Mouse (Mus musculus) lung, adult 2 months (tissue): ENCODE results near the gene Hoxa7. TPM values are rescaled to one million over a fixed set of nuclear protein-coding genes. Genes with fewer than 3 reads are reported as not detected.

ENCODE experiments used
- DNase-seq: peaks from one replicate; pipeline ENCODE4 v3.0.0; 2022
- H3K4me1 ChIP-seq: fragments of 200-500 bp; 2 replicates; pipeline ENCODE4 v1.6.1; 2011; ENCODE audit warnings: low read length; ENCODE audit not compliant: control insufficient read depth, insufficient read depth
- H3K4me3 ChIP-seq: fragments of 200-500 bp; replicated peaks from 2 replicates; pipeline ENCODE3; 2011; ENCODE audit warnings: low read depth, mild to moderate bottlenecking, control low read depth, low read length; ENCODE audit errors: extremely low read depth
- CTCF ChIP-seq: fragments of 200-500 bp; IDR thresholded peaks from 2 replicates; pipeline ENCODE4 v1.5.1; 2011; ENCODE audit warnings: mild to moderate bottlenecking, low read length, control low read depth; ENCODE audit not compliant: insufficient read depth
- POLR2A ChIP-seq: fragments of 200-500 bp; IDR thresholded peaks from 2 replicates; pipeline ENCODE4 v1.6.1; 2011; ENCODE audit warnings: low read depth, mild to moderate bottlenecking, control low read depth, low read length, borderline replicate concordance; ENCODE audit errors: extremely low read depth
- WGBS: fragments of 180-500 bp; shearing (Covaris S2); methylation state at CpG from one replicate; pipeline ENCODE4 v1.1.7; 2018; 5-methylcytosine and 5-hydroxymethylcytosine counted together
- polyA plus RNA-seq: library from polyadenylated mRNA; depleted of rRNA; stranded (reverse); fragments of >200 nt; gene quantifications from 2 replicates; pipeline ENCODE4 v1.2.3, GENCODE M21; 2012

The Hoxa7 gene
- polyA plus RNA-seq, 1 experiment = 6.6 TPM

GRCm38 (mm10) chr6:52227470-52228222 lies 6.0 kb upstream of the Hoxa7 start:
- no peak for DNase-seq
- Histone ChIP-seq H3K4me1 (no peaks in the 10 kb centered on the region; the same call in 1 of the 2 replicates), H3K4me3 (no peak overlapping the region)
- WGBS = 12% methylated on average over 11 of the region's 11 CpGs
- TF ChIP-seq POLR2A = no peak
- TF ChIP-seq CTCF = no peak

GRCm38 (mm10) chr6:52226569-52227257 lies 5.1 kb upstream of the Hoxa7 start:
- no peaks in the 10 kb centered on the region; the same call in 1 of the 2 replicates for H3K4me1 ChIP-seq
- TF ChIP-seq POLR2A (no peak), CTCF (no peak)
- no peak for DNase-seq
- H3K4me3 ChIP-seq = no peak overlapping the region
- WGBS = 8% methylated on average over 26 of the region's 26 CpGs

GRCm38 (mm10) chr6:52225612-52226568 lies 4.2 kb upstream of the Hoxa7 start:
- WGBS = 4% methylated on average over 69 of the region's 69 CpGs
- Histone ChIP-seq H3K4me1 (peaks cover 3% of the 10 kb centered on the region; the same call in 1 of the 2 replicates), H3K4me3 (no peak overlapping the region)
- no peak for TF ChIP-seq POLR2A
- no peak for TF ChIP-seq CTCF
- DNase-seq = no peak

GRCm38 (mm10) chr6:52224895-52225611 lies 3.4 kb upstream of the Hoxa7 start:
- H3K4me3 ChIP-seq = no peak overlapping the region
- H3K4me1 ChIP-seq = peaks cover 3% of the 10 kb centered on the region; the same call in 1 of the 2 replicates
- DNase-seq = no peak
- 6% methylated on average over 36 of the region's 36 CpGs for WGBS
- TF ChIP-seq CTCF = no peak
- TF ChIP-seq POLR2A = no peak

GRCm38 (mm10) chr6:52223939-52224760 lies 2.5 kb upstream of the Hoxa7 start:
- Histone ChIP-seq H3K4me3 (no peak overlapping the region), H3K4me1 (peaks cover 3% of the 10 kb centered on the region; the same call in 1 of the 2 replicates)
- TF ChIP-seq POLR2A = no peak
- no peak for TF ChIP-seq CTCF
- no peak for DNase-seq
- WGBS = 29% methylated on average over 24 of the region's 24 CpGs

- Histone ChIP-seq H3K4me3 (no peak overlapping the region), H3K4me1 (peaks cover 3% of the 10 kb centered on the region; the same call in 1 of the 2 replicates)
- 65% methylated on average over 13 of the region's 13 CpGs for WGBS
- DNase-seq = no peak
- TF ChIP-seq POLR2A = no peak
- no peak for TF ChIP-seq CTCF
These were observed 1.1 kb upstream of the Hoxa7 start for GRCm38 (mm10) chr6:52222729-52223128.

- no peak for DNase-seq
- WGBS = 44% methylated on average over 21 of the region's 21 CpGs
- H3K4me1 ChIP-seq = peaks cover 3% of the 10 kb centered on the region; the same call in 1 of the 2 replicates
- no peak overlapping the region for H3K4me3 ChIP-seq
- no peak for TF ChIP-seq POLR2A
These were observed 485 bp upstream of the Hoxa7 start for GRCm38 (mm10) chr6:52221993-52222685.

GRCm38 (mm10) chr6:52220865-52221310 lies 766 bp downstream of the Hoxa7 start:
- 40% methylated on average over 12 of the region's 12 CpGs for WGBS

More at GRCm38 (mm10) chr6:52220865-52221310, 766 bp downstream of the Hoxa7 start:
- no peak for DNase-seq
- TF ChIP-seq POLR2A (no peak), CTCF (no peak)
- Histone ChIP-seq H3K4me3 (peak overlapping the region; percentile 82), H3K4me1 (peaks cover 3% of the 10 kb centered on the region; the same call in 1 of the 2 replicates)
